Mouse (Mus musculus) cerebral cortex, adult 2 months (tissue): ENCODE measurements around the gene Pola2.

Experiments
- WGBS: fragments of 180-500 bp; shearing (Covaris S2); methylation state at CpG from one replicate; pipeline ENCODE4 v1.1.7; 2018; 5-methylcytosine and 5-hydroxymethylcytosine counted together

Pola2 gene

GRCm38 (mm10) chr19:5965280-5965679, 1.3 kb upstream of the Pola2 start:
- 16% methylated on average over 4 of the region's 4 CpGs for WGBS

- 87% methylated on average over 2 of the region's 2 CpGs for WGBS
Measured at GRCm38 (mm10) chr19:5964804-5965203, 802 bp upstream of the Pola2 start.

GRCm38 (mm10) chr19:5962651-5963050, 1.4 kb downstream of the Pola2 start:
- 24% methylated on average over 1 of the region's 1 CpGs for WGBS

GRCm38 (mm10) chr19:5957371-5957770, 6.6 kb downstream of the Pola2 start:
- WGBS: 90% methylated on average over 5 of the region's 5 CpGs

GRCm38 (mm10) chr19:5956685-5957084, 7.3 kb downstream of the Pola2 start:
- WGBS: 33% methylated on average over 3 of the region's 3 CpGs

- 88% methylated on average over 28 of the region's 28 CpGs for WGBS
Measured at GRCm38 (mm10) chr19:5955704-5956670, 8.0 kb downstream of the Pola2 start.

- 93% methylated on average over 10 of the region's 10 CpGs for WGBS
Measured at GRCm38 (mm10) chr19:5954936-5955335, 9.1 kb downstream of the Pola2 start.

GRCm38 (mm10) chr19:5954031-5954710, 9.8 kb downstream of the Pola2 start:
- WGBS: 93% methylated on average over 22 of the region's 22 CpGs

- 94% methylated on average over 19 of the region's 19 CpGs for WGBS
Measured at GRCm38 (mm10) chr19:5953201-5953770, 10.7 kb downstream of the Pola2 start.

- WGBS: 84% methylated on average over 13 of the region's 13 CpGs
Measured at GRCm38 (mm10) chr19:5952071-5952691, 11.8 kb downstream of the Pola2 start.

GRCm38 (mm10) chr19:5951631-5952030, 12.4 kb downstream of the Pola2 start:
- WGBS: 87% methylated on average over 16 of the region's 16 CpGs

GRCm38 (mm10) chr19:5950218-5950617, 13.8 kb downstream of the Pola2 start:
- WGBS: 94% methylated on average over 11 of the region's 11 CpGs

GRCm38 (mm10) chr19:5945891-5946290, 18.1 kb downstream of the Pola2 start:
- WGBS: 65% methylated on average over 8 of the region's 8 CpGs

GRCm38 (mm10) chr19:5945027-5945426, 19.0 kb downstream of the Pola2 start:
- 71% methylated on average over 7 of the region's 7 CpGs for WGBS

GRCm38 (mm10) chr19:5944145-5944544, 19.9 kb downstream of the Pola2 start:
- WGBS: 57% methylated on average over 8 of the region's 8 CpGs

- WGBS: 96% methylated on average over 15 of the region's 15 CpGs
Measured at GRCm38 (mm10) chr19:5943404-5943803, 20.6 kb downstream of the Pola2 start.

GRCm38 (mm10) chr19:5942581-5942980, 21.4 kb downstream of the Pola2 start:
- WGBS: 87% methylated on average over 7 of the region's 7 CpGs

GRCm38 (mm10) chr19:5940656-5941055, 23.3 kb downstream of the Pola2 start:
- WGBS: 84% methylated on average over 10 of the region's 10 CpGs

GRCm38 (mm10) chr19:5940173-5940572, 23.8 kb downstream of the Pola2 start:
- 41% methylated on average over 4 of the region's 4 CpGs for WGBS

GRCm38 (mm10) chr19:5939715-5940114, 24.3 kb downstream of the Pola2 start:
- WGBS: 72% methylated on average over 5 of the region's 5 CpGs

- WGBS: 95% methylated on average over 6 of the region's 6 CpGs
Measured at GRCm38 (mm10) chr19:5938516-5938915, 25.5 kb downstream of the Pola2 start.

- 28% methylated on average over 14 of the region's 14 CpGs for WGBS
Measured at GRCm38 (mm10) chr19:5937836-5938406, 26.1 kb downstream of the Pola2 start.
